ENCODE assay signal across 8 mouse cellular contexts in the genomic region with DNA sequence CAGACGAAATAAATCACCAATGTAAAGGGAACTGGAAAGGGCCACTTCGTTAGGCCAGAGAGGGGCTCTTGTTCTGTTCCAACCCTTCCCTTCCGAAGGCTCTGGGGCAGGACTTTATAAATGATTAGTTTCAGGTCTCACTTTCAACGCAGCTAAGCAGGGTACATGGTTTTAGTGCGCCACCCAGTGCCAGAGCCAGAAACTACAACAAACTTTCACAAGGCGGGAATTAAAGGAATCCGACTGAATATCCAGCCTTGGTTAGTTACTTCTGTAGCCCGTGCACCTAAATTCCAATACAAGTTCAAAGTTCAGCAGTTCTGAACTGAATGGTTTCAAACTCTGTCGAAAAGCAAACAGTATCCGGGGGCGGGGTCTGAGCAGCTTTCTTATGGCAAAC. TPM values are rescaled to one million over a fixed set of nuclear protein-coding genes. Genes with fewer than 3 reads are reported as not detected.
A peak's percentile ranks its signal among the peaks of the same experiment; 100 is the strongest.
DNase-seq lines count a peak whose midpoint lies in the region; ATAC-seq lines count a peak whose summit lies in the region.

No protein-coding gene starts in this region.

- no peak overlapping the region for H3K27ac ChIP-seq in hindbrain, embryonic 16.5 days (ENCODE audit: low read depth, low read length)

- H3K9me3 ChIP-seq in hindbrain, embryonic 16.5 days (ENCODE audit: control insufficient read depth, low read length): no peaks in the 10 kb centered on the region

- no peak overlapping the region for H3K4me2 ChIP-seq in hindbrain, embryonic 16.5 days (ENCODE audit: low read length)

- peak; percentile 62 for ATAC-seq in hindbrain, embryonic 16.5 days
- ATAC-seq in inflammation-experienced regulatory T-cells, adult 6 months: no peak

- H3K9ac ChIP-seq in hindbrain, embryonic 16.5 days (ENCODE audit: low read depth, low read length): no peak overlapping the region

- H3K4me1 ChIP-seq in hindbrain, embryonic 16.5 days (ENCODE audit: control insufficient read depth, insufficient read depth, low read depth, low read length): peaks cover 3% of the 10 kb centered on the region; the same call in 1 of the 2 replicates

- peak; percentile 42 for DNase-seq in WW6 (ENCODE audit: low read depth, low spot score)
- peak; percentile 58 for DNase-seq in cerebellum, adult 9-10 months
- peak; percentile 20 to 74 for DNase-seq in frontal cortex, postnatal 10 days (ENCODE audit: low spot score in 2 of 2)
- DNase-seq in layer of hippocampus, postnatal 36 days: peak; percentile 73 to 83
- DNase-seq in lung, postnatal 4 days: peak; percentile 63 to 83
- peak; percentile 75 to 88 for DNase-seq in right cerebral cortex, postnatal 10 days (ENCODE audit: low spot score in 2 of 2)

- no peak overlapping the region for H3K4me3 ChIP-seq in hindbrain, embryonic 16.5 days (ENCODE audit: low read length)

- 5% methylated on average over 11 of the region's 11 CpGs for WGBS in hindbrain, embryonic 16.5 days

- H3K27me3 ChIP-seq in hindbrain, embryonic 16.5 days (replicated peaks; ENCODE audit: control insufficient read depth, insufficient read depth, low read length): no peaks in the 10 kb centered on the region

- H3K36me3 ChIP-seq in hindbrain, embryonic 16.5 days (ENCODE audit: control insufficient read depth, insufficient read depth, low read length): no peaks in the 10 kb centered on the region

RNA-seq across cellular contexts. Expression of gene Ccdc190, which starts 9.2 kb away (rescaled TPM):
- 3.2 and 3.9 TPM in 2 replicates for polyA plus RNA-seq in hindbrain, embryonic 16.5 days (2015; fragmentation: Nextera tagmentation; extraction: Ambion mirVana)
- total RNA-seq in layer of hippocampus, postnatal 36 days (2021): 10 to 100 TPM; 22.9 to 24.7 TPM
- not detected for polyA plus RNA-seq in inflammation-experienced regulatory T-cells, adult 6 months (2017; shearing (Covaris generic))

RNA-seq across cellular contexts. Expression of gene Hsd17b7, which starts 49.8 kb away (rescaled TPM):
- polyA plus RNA-seq in hindbrain, embryonic 16.5 days (2015; fragmentation: Nextera tagmentation; extraction: Ambion mirVana): 26.5 and 33.3 TPM in 2 replicates
- total RNA-seq in layer of hippocampus, postnatal 36 days (2021): 10 to 100 TPM; 15.0 to 15.4 TPM
- 10 to 100 TPM in 1 of 3 experiments, 1 to 10 TPM in 2; 7.9 to 11.0 (median 9.6) TPM for polyA plus RNA-seq in inflammation-experienced regulatory T-cells, adult 6 months (2017; shearing (Covaris generic))
